Mouse (Mus musculus): Measurements from ENCODE around the gene Atn1. TPM values are rescaled to one million over a fixed set of nuclear protein-coding genes. Genes with fewer than 3 reads are reported as not detected.

The Atn1 gene
- total RNA-seq, 2 experiments from 2014 or later = 38.3 to 40.7 TPM

GRCm38 (mm10) chr6:124743647-124744046, 12.7 kb downstream of the Atn1 start:
- no peak for DNase-seq
- intact Hi-C loops (cut with DNase I) = no loop called here

- DNase-seq = no peak
- intact Hi-C loops (cut with DNase I) = no loop called here
Measured at GRCm38 (mm10) chr6:124742839-124743514, 13.3 kb downstream of the Atn1 start.

- intact Hi-C loops (cut with DNase I) = loop anchor here (2.0 kb wide), 1 partner anchor 79 kb away; the partner anchor contains the start of gene Lpcat3
- no peak for DNase-seq
Measured at GRCm38 (mm10) chr6:124741842-124742241, 14.5 kb downstream of the Atn1 start.

- intact Hi-C loops (cut with DNase I) = loop anchor here (2.0 kb wide), 1 partner anchor 78 kb away; the partner anchor contains the start of gene Lpcat3
- peak; percentile 77 to 83 for DNase-seq
Measured at GRCm38 (mm10) chr6:124740888-124741761, 15.2 kb downstream of the Atn1 start, which contains the start of gene Grcc10. TSS of gene Grcc10 (minus strand) at chr6:124741374.

GRCm38 (mm10) chr6:124740211-124740887, 16.0 kb downstream of the Atn1 start:
- no peak for DNase-seq
- intact Hi-C loops (cut with DNase I) = loop anchor here (2.0 kb wide), 1 partner anchor 78 kb away; the partner anchor contains the start of gene Lpcat3

GRCm38 (mm10) chr6:124739231-124739796, 17.0 kb downstream of the Atn1 start:
- DNase-seq = no peak
- intact Hi-C loops (cut with DNase I) = loop anchor here (5.0 kb wide), 2 partner anchors 97 to 172 kb away; no protein-coding TSS in a partner anchor

GRCm38 (mm10) chr6:124738511-124739023, 17.8 kb downstream of the Atn1 start, which contains the start of gene Ptpn6:
TSS of gene Ptpn6 (minus strand) at chr6:124738714.
- intact Hi-C loops (cut with DNase I) = loop anchor here (5.0 kb wide), 2 partner anchors 96 to 171 kb away; no protein-coding TSS in a partner anchor
- DNase-seq = no peak

- DNase-seq = no peak
- intact Hi-C loops (cut with DNase I) = loop anchor here (2.0 to 5.0 kb wide), 3 partner anchors 18 to 170 kb away; no protein-coding TSS in a partner anchor
Measured at GRCm38 (mm10) chr6:124737040-124737439, 19.3 kb downstream of the Atn1 start.

GRCm38 (mm10) chr6:124734417-124734816, 21.9 kb downstream of the Atn1 start:
- no peak for DNase-seq
- intact Hi-C loops (cut with DNase I) = no loop called here

GRCm38 (mm10) chr6:124732476-124733370, 23.6 kb downstream of the Atn1 start:
- intact Hi-C loops (cut with DNase I) = no loop called here
- DNase-seq = peak in 1 of 2 experiments; percentile 39

- intact Hi-C loops (cut with DNase I) = no loop called here
- DNase-seq = no peak
Measured at GRCm38 (mm10) chr6:124731038-124731437, 25.3 kb downstream of the Atn1 start.

- intact Hi-C loops (cut with DNase I) = no loop called here
Measured at GRCm38 (mm10) chr6:124729850-124730705, 26.2 kb downstream of the Atn1 start.

GRCm38 (mm10) chr6:124728621-124729020, 27.7 kb downstream of the Atn1 start:
- DNase-seq = no peak
- intact Hi-C loops (cut with DNase I) = no loop called here

More at GRCm38 (mm10) chr6:124729850-124730705, 26.2 kb downstream of the Atn1 start:
- DNase-seq = no peak

- intact Hi-C loops (cut with DNase I) = no loop called here
- no peak for DNase-seq
Measured at GRCm38 (mm10) chr6:124724472-124724871, 31.9 kb downstream of the Atn1 start.

- no peak for DNase-seq
- intact Hi-C loops (cut with DNase I) = no loop called here
Measured at GRCm38 (mm10) chr6:124723541-124723940, 32.8 kb downstream of the Atn1 start.

- intact Hi-C loops (cut with DNase I) = no loop called here
- DNase-seq = no peak
Measured at GRCm38 (mm10) chr6:124722876-124723473, 33.3 kb downstream of the Atn1 start.

- intact Hi-C loops (cut with DNase I) = no loop called here
- no peak for DNase-seq
Measured at GRCm38 (mm10) chr6:124720904-124721303, 35.4 kb downstream of the Atn1 start.

All from gastrocnemius, postnatal 36 days (tissue).